Mouse (Mus musculus): ENCODE data around the gene Cxcl15. TPM values are rescaled to one million over a fixed set of nuclear protein-coding genes. Genes with fewer than 3 reads are reported as not detected.
"Not testable (repeated sequence)": the region's sequence is repeated elsewhere in the genome, so short reads cannot be mapped to it uniquely, and the experiment has no call there.

The Cxcl15 gene
- total and polyA plus RNA-seq, 3 experiments: not detected

DNA sequence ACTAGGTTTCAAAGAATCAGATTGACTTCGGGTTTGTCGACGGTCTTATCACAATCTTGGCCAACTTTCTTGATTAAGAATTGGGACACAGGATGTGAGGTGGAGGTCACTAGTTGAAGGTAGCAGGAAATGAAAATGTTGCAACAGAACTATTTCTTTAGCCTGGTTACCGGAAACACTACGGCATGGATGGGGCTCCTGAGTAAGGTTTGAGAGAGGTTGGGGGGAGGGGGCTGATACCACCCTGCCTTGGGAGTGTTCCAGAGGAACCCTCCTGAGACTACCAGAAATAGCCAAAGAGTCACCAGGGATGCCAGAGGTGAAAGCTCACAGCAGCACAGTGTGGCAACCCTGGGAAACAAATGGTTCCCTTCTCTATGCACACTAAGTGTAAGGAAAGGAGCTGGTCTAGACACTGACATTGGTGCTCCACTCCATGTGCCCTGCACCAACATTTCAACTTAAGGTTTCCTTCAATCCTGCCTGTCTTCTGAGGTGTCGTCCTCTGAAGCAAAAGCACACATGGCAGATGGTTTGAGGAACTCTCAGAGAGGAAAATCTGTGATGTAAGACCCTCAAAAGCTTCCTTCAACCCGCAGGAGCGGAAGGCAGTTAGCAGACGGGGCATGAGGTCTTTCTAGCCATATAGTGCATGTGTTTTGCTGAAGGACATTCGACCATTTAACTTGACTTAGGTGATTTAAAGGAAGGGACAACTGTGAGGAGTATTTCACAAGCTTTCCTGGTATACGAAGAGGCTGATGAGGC, 4.8 kb upstream of the Cxcl15 start:
- DNase-seq: peak; percentile 59

DNA sequence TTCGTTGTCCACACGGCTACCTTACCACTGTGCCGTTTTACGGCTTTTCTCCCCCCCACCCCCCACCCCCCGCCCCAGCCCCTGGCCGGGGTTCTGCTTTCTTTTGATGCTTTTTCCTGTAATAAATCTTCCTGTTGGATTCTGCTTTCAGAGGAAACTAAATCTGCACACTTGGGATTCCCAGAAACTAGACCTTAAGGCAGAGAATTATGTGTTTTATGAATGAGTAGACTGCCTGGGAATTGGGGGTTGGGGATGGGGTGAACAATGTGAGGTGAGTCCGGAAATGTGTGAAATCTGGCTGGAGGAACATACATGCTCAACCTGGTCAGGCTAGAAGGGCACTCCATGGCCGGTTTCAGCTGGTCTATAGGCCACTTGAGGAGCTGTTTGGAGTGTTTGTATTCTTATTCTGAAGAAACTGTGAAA, 4.2 kb upstream of the Cxcl15 start:
- no peak for DNase-seq

DNA sequence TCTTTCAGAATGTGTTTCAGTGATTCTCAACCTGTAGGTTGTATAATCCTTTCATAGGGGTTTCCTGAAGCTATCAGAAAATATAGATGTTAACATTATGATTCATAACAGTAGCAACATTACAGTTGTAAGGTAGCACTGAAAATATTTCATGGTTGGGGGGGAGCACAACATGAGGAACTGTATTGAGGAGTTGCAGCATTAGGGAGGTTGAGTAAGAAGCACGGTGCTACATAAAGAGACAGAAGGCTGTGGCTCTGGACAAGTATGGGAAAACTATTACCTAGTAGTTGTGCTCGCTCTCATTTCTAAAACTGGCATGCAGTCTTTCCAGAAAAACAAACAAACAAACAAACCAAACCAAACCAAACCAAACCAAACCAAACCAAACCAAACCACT, 1.1 kb downstream of the Cxcl15 start:
- DNase-seq: not testable (repeated sequence)

DNA sequence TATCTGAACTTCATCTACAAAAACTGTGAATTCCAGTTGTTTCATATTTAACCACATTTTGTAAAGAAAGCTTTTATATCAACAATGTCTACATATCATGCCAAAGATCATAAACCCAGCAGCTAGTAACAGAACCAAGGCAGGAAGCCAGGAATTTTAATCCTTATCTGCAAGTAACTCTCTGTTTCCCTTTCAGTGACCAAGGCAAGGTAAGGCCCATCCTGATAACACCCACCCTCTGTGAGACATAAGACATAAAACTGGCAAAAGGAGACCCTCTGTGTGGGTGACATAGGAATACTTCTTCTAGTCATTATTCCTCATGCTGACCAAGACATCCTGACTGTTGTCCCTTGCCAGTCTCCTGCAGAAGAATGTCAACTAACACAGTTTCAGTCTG, 10.2 kb downstream of the Cxcl15 start:
- no peak for DNase-seq

DNA sequence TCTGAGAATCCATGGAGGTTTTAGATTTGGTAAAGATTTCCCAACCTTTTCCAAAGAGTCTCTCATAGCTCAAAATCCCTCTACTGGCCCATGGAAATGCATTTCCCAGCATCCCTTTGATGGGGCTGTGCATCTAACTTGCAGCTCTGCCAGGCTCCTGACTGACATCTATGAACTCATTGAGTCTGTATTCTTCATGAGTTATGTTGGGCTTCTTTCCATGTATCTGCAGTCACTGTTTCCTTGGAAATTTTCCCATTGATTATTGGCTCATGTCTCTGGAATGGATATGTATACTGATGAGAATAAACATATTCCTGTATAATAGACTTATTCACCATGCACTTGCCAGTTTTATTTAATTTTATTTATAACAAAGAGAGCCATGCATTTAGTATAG, 11.7 kb downstream of the Cxcl15 start:
- DNase-seq: no peak

DNA sequence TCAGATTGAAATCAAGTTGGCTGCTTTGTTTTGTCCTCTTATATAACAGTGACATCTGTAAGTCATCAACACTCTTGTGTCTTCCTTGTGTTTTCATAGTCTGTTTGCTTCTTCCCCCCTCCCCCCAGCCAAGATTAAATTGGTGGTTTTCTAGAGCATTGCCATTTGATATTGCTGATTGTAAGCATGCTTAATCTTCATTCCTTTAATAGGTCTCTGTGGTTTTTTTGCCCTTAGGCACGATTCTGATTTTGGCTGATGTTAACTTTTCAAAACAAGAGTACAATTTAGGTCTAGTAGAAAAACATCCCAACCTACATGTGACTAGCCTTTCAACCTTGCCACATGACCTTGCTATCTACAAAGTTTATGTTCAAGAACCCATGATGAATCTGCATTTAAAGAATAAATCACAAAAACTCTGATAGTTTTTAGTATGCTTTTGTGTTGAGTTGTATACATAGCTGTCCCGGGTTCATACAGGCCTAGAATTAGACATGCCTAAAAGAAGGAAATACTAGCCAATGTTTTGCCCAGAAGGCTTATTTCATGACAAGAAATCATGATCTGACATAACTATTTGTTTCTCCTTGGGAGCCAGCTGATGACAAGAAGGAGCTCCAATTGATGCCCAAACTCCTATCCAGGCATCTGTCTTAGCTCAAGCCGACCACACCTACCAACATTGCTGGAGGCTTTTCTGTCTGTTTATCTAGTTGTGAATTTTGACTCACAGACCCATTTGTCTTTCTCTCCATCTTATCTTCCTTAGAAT, 13.0 kb downstream of the Cxcl15 start:
- DNase-seq: no peak

DNA sequence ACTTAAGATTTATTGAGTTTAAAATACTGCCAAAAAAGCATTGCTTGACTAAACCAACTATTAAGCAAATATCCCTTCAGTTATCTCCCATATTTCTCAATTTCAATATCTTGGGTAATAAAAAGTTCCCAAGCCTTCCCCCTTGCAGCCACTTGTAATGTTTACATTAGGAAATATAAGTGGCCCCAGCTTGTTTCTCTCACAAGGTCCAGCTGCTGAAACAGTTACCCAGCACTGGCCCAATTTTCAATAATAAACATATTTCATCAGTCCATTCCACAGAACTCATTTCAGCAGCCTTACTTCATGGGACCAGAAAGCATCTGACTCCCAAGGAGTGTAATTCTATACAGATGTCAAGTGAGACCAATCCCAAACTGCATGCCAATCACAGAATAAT, 25.4 kb downstream of the Cxcl15 start:
- DNase-seq: no peak

DNA sequence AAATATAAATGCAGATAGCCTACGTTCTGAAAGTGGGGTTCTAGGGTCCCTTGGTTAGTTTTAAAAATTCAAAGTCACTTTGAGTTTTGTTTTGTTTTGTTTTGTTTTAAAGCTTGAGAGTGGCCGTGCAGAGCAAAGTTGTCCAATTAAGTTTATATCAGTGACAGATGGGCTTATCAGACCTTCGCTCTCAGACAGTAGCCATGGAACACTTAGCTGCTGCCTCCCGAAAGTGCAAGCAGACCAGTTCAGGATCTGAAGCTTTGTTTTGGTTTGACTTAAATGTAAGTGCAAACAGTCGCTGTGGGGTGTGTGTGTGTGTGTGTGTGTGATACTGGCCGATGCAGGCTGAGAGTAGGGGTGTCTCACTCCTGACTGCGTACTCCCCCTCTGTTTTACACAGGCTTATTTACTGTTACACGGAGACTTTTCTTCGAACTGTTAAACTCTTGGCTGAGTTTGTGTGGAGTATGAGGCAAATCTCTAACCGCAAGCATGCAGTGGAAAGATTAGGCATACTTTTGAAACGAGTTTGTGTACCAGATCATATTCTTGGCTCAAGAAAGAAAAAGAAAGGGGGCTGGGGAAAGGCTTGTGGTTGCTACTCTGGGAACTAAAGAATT, 37.9 kb downstream of the Cxcl15 start:
- no peak for DNase-seq

DNA sequence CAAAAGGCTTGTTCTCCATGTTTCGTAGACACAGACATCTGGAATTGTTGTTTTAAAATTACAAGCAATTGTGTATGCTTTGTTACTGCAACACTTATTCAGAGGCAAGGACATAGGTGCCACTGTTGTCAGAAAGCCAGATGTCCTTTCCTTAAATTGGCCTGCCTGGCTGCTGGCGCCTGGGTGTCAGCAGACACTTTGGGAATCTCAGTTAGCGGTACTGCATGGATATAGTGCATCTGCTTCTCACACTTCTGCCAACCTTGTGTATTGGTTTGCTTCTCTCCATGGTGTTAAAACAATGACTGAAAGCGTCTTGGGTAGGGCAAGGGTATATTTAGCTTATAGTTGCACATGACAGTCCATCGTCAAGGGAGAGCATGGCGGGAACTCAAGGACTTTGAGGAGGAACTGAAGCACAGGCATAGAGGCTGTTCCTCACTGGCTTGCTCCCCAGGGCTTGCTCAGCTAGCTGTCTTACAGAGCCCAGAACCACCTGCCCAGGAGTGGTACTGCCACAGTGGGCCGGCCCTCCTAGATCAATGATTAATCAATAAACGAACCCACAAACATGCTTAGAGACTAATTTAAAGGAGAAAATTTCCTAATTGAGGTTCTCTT, 38.5 kb downstream of the Cxcl15 start:
- DNase-seq: no peak

DNA sequence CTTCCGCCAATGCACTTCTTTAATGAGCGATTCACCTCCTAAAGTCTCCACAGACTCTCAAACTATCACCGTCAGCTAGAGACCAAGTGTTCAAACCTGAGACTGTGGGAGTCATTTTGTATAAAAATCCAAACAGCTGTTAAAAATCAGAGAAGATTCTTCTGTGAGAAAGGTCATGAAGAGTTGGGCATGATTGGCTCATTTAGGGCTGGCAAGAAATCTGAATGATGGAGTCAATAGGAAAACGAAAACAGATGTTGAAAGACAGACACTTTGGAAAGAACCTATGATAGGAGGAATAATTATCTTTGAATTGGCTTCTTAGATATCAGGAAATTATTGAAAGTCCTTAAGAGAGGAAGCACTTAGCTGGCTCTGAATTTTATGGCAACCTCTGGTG, 40.1 kb downstream of the Cxcl15 start:
- DNase-seq: no peak

DNA sequence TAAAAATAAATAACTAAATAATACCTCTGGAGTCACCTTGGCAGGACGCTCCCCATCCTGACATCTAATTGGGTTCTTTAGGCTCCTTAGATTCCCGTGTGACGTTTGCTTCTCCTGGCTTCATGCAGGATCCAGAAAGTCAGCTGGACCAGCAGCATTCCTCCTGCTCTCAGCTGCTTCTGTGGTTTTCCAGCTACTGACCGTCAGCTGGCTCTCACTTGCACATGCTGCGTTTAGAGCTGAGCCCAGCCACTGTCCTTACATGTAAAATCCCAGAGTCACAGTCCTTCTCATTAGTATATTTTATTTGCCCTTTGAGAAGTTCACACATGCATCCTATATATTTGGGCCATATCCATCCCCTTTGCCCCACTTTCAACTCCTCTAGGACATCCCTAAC, 44.2 kb downstream of the Cxcl15 start:
- no peak for DNase-seq

DNA sequence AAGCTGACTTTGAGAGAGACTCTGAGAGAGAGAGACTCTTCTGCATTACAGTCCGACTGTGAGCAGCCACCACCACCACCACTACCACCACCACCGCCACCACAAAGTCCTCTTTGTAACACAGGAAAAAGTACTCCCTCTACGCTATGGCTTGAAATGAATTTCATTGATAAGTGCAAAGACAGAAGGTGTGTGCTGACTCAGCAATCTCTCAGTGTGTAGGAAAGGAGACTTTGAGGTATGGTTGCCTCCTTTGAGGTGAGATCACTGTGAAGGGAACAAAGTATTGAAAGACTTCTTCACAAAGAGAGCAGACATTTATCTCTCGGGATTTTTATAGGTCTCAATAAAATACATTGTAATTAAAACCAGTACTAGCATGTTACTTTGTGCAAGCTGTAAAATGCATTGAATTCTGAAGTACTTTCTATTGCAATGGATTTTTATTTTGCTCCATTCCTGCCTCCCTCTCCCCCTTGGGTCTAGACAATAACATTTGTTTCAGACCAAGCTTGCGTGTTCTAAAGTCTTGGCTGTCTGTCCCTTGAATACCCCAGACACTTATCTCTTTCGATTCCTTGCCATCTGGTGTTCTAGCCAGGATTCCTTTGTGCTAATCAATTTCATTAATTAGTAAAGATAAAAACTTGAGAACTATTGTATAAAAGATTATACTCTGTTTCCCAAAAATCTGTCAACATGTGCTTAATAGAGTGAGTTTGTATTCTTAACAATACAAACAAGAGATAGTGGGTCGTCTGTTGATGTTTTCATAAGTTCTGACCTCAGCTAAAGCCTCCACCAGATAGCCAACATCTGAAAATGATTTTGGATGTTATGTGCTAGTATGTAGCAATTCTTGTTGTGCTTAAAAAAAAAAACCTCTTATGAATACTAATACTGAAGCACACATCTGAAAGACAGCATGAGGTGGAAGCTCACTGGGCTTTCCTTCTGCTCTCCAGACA, 46.9 kb downstream of the Cxcl15 start:
- no peak for DNase-seq

DNA sequence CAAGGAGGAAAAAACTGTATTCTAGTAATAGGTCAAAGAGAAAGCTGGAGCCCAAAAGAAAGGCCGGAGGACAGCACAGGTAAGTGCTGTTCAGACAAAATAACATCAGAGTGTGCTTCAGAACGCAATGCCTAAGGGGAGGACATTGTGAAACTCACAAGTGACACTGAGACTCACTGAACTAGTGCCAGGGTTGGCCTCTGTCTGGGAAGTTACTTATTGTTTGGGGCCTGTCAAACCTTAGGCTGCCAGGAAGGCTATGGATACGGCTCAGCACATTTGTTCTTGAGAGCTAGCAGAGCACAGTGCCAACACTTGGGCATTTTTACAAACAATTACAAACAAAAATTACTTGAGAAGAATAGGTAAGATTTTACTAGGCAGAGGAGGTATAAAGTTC, 49.6 kb downstream of the Cxcl15 start:
- no peak for DNase-seq

DNA sequence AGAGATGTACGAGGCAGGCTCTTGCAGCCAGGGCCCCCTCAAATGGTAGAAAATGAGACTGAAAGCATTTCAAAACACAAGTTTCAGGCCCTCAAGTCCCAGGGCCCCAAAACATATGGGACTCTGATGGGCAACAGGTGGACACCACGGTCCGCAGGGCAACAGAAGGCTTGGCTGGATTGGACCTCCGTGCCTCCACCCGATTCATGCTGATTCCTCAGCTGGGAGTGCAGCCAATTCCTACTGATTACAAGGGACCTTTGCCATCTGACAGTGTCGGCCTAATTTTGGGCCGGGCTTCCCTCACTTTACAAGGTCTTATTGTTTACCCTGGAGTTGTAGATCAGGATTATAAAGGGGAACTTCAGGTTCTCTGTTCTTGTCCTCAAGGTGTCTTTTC, 55.8 kb downstream of the Cxcl15 start:
- DNase-seq: peak; percentile 13

DNA sequence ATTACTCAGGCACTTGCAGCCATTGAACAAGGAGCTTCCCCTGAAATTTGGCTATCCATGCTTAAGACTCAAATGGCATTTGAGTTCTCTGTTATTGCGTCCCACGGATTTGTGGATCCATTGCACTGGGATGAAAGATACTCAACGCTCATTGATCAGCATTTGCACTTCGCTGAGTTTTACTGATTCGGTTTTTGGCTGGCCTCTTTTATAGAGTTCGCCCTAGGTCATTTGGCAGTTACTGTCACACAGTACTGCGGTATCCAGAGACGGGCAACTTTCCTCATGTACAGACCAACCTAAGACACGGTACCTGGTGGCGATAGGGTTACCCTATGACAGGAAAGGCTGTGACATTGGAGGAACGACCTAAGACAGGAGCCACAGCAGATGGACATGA, 57.1 kb downstream of the Cxcl15 start:
- not testable (repeated sequence) for DNase-seq

Small RNA genes lying within 50 kb of the gene (microRNA-seq; reads per million reads assigned to microRNA genes)
- gene Gm24322: 0 reads per million in 2 experiments

Other genes with a start within 250 kb of the Cxcl15 start
- gene 5830473C10Rik, start 233.4 kb upstream of the Cxcl15 start, total RNA-seq (2021): under 1 TPM in 1 of 2 experiments, not detected in 1; 0.17 TPM
- gene 5830473C10Rik, start 233.4 kb upstream of the Cxcl15 start, polyA plus RNA-seq (2012; rRNA removed): not detected in 2 replicates
- 1 to 10 TPM; 2.8 to 3.4 TPM for gene Rassf6, start 153.9 kb upstream of the Cxcl15 start, total RNA-seq (2021)
- 0.33 TPM in 1 of 2 replicates, not detected in the other for gene Rassf6, start 153.9 kb upstream of the Cxcl15 start, polyA plus RNA-seq (2012; rRNA removed)
- not detected for gene Cxcl5, start 35.2 kb upstream of the Cxcl15 start, total RNA-seq (2021)
- gene Cxcl5, start 35.2 kb upstream of the Cxcl15 start, polyA plus RNA-seq (2012; rRNA removed): 0.07 TPM in 1 of 2 replicates, not detected in the other
- gene Ppbp, start 26.0 kb upstream of the Cxcl15 start, total RNA-seq (2021): 1 to 10 TPM; 2.2 to 3.2 TPM
- 0.39 and 0.94 TPM in 2 replicates for gene Ppbp, start 26.0 kb upstream of the Cxcl15 start, polyA plus RNA-seq (2012; rRNA removed)
- gene Pf4, start 22.1 kb upstream of the Cxcl15 start, total RNA-seq (2021): 10 to 100 TPM in 1 of 2 experiments, 1 to 10 TPM in 1; 9.5 to 17.8 TPM
- 9.5 and 17.9 TPM in 2 replicates for gene Pf4, start 22.1 kb upstream of the Cxcl15 start, polyA plus RNA-seq (2012; rRNA removed)
- not detected for gene Cxcl3, start 8.4 kb upstream of the Cxcl15 start, total RNA-seq (2021)
- 0.10 TPM in 1 of 2 replicates, not detected in the other for gene Cxcl3, start 8.4 kb upstream of the Cxcl15 start, polyA plus RNA-seq (2012; rRNA removed)
- under 1 TPM; 0.40 to 0.73 TPM for gene Cxcl1, start 96.7 kb downstream of the Cxcl15 start, total RNA-seq (2021)
- gene Cxcl1, start 96.7 kb downstream of the Cxcl15 start, polyA plus RNA-seq (2012; rRNA removed): 1.8 and 3.8 TPM in 2 replicates
- gene Cxcl2, start 109.3 kb downstream of the Cxcl15 start, total RNA-seq (2021): under 1 TPM in 1 of 2 experiments, not detected in 1; 0.35 TPM
- gene Cxcl2, start 109.3 kb downstream of the Cxcl15 start, polyA plus RNA-seq (2012; rRNA removed): 1.9 TPM in 2 replicates
- gene Mthfd2l, start 136.6 kb downstream of the Cxcl15 start, total RNA-seq (2021): 10 to 100 TPM; 14.2 to 20.4 TPM
- 29.0 and 64.4 TPM in 2 replicates for gene Mthfd2l, start 136.6 kb downstream of the Cxcl15 start, polyA plus RNA-seq (2012; rRNA removed)
- not detected for gene Epgn, start 232.9 kb downstream of the Cxcl15 start, total RNA-seq (2021)
- not detected in 2 replicates for gene Epgn, start 232.9 kb downstream of the Cxcl15 start, polyA plus RNA-seq (2012; rRNA removed)